Mouse (Mus musculus): Measurements from ENCODE around the gene Ankrd13b.
A peak's percentile ranks its signal among the peaks of the same experiment; 100 is the strongest.
"Not testable (repeated sequence)": the region's sequence is repeated elsewhere in the genome, so short reads cannot be mapped to it uniquely, and the experiment has no call there.

Ankrd13b gene

DNA sequence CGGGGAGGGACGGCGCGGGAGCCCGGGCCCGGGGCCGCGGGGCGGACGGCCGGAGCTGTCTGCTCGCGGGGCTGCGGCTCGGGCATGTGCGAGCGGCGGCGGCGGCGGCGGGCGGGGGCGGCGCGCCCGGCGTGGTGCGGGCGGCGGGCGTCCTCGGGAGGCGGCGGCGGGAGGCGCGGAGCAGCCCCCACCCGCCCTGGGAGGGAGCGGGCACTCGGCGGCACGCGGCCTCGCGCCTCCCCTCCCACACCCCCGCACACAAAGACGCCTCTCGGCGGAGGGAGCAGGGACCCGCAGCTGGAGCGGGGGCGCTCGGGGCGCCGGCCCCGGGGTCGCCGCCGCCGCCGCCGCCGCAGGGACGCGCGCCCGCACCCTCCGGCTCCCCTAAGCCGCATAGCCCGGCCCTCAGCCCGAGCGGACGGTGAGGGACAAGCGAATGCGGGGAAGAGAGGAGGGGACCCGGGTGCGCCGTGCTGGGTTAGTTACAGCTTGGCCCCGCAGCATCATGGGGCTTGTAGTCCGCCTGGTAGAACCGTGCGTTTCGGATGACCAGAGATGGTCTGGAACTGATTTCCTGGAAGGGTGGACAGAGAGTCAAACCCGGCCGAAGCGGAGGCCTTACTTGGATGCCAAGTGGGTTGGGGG is at the start of gene Ankrd13b:
Ankrd13b (minus strand) TSS at position 88 of the 645 bp plus-strand sequence.
- DNase-seq: peak; percentile 42 to 49

DNA sequence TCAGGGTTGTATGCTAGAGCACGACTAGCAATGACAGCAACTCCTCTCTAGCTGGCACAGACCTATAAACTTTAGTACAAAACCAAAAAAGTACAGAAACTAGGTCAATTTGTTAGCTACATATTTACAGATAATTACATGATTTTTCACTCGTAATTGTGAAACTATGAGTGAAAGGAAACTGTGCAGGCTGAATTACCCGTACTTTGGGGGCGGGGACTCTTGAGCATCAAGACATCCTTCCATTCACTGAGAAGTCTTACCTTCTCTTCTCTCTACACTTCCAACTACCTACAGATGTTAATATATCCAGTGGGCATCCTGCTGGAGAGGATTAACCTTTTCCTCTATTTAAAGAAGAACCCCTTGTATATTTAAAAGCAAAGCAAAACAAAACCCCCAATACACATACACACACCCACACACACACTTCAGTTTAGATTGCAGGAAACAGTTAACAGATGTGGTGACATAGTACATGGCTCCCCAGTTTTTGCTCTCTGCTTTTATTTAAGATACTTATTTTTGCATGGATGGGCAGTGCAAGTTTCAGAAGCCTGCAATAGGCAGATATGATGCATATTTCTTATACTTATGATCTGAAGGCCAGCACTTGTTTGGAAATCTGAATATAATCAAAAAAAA is 42.8 kb upstream of the Ankrd13b start:
- DNase-seq: no peak

DNA sequence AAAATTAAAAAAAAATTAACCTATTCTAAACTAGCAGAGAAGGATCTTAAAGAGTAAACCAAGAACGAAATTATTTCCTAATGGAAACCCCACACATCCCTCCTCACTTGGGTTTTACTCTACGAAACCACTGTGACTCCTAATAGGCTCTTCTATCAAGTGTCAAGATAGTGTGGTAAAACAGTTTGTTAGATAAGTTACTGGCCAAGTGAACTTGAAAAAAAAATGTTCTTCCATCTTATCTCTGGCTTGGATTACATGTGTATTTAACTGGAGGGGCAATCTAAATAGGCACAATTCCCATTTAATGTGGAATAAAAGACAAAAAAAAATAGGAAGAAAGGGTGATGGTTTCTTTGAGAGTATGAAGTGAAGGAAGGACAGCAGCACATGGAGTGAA is 41.4 kb upstream of the Ankrd13b start:
- no peak for DNase-seq

DNA sequence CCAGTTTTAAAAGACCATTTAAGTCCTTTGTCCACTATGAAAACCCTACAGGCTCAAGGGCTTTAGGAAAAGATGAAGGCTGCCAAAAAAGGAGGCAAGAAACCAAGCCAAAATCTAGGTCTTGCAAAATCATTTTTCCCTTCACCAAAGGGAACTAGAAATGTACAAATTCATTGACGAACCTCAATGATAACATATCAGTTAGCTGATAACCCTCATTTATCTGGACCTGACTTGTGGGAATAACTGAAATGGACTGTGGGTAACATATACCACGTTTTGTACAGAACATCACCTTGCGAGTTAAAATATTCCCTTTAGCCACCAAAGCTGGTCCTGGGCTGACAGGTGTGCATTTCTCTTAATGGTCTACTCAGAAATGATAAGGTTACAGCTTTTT is 40.2 kb upstream of the Ankrd13b start:
- DNase-seq: no peak

DNA sequence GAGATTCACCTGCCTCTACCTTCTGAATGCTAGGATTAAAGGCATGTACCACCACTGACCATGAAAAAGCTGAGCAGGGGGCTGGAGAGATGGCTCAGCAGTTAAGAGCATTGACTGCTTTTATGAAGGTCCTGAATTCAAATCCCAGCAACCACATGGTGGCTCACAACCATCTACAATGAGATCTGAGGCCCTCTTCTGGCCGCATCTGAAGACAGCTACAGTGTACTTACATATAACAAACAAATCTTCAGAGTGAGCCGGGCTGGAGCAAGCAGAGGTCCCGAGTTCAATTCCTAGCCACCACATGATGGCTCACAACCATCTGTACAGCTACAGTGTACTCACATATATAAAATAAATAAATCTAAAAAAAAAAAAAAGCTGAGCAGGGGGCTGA is 38.9 kb upstream of the Ankrd13b start:
- not testable (repeated sequence) for DNase-seq

DNA sequence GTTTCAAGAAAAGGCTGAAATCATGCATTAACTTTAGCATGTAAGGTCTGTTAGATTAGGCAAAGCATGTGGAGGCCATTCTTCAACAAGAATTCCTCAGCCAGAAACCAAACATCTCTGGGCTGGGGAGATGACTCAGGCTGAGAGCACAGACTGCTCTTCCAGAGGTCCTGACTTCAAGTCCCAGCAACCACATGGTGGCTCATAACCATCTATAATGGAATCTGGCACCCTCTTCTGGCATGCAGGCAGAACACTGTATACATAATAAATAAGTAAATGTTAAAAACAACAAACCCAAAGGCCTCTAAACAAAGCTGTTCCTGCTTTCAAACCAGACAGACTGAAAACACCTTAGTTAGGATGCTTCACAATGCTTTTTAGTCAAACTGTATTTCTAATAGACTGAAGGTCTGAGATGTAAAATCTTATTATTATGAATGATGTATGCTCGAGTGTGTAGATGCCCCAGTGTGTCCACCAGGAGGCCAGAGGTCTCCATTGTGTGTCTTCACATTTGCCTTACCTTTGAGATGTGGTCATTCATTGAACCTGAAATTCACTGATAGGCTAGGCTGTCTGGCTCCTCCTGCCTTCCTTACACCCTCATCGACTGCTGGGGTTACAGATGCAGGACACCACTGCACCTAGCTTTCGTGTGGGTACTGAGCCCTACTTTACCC is 36.5 kb upstream of the Ankrd13b start:
- no peak for DNase-seq

DNA sequence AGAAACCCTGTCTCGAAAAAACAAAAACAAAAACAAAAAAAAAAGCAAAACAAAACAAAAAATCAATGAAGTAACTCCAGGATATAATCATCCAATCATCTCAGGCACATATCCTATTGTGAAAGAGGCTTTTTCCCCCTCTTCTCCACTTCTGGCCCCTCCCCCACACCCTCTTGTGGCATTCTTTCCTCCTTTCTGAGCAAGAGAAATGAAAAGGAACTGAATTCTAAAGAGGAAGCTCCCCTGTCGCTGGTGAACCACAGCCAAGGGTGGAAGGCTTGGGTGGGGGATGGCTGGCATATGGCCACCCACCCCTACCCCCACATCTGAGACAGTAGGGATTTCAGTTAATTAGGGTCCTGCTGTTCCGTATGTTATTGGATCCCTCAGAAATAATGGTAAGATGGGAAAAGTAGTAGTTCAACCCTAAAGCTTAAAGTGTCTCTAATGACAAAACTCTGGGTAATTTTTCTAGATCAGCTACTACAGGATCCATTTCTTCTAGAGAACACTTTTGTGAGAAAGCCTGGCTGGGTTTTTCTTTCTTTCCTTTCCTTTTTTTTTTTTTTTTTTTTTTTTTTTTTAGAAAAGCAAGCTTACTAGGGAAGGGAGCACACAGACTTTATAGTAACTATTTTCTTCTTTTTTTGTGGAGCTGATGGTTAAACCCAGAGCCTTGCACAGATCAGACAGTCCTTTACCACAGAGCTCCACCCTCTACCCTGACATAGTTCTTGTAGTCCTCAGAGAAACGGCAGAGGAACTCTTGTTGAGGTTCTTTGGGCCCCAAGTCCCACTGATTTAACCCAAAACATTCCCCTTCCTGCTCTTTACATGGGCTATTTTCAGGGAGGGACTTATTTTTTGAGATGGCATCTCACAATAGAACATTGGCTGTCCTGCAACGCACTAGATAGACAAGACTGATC is 31.4 kb upstream of the Ankrd13b start:
- peak; percentile 44 to 63 for DNase-seq

DNA sequence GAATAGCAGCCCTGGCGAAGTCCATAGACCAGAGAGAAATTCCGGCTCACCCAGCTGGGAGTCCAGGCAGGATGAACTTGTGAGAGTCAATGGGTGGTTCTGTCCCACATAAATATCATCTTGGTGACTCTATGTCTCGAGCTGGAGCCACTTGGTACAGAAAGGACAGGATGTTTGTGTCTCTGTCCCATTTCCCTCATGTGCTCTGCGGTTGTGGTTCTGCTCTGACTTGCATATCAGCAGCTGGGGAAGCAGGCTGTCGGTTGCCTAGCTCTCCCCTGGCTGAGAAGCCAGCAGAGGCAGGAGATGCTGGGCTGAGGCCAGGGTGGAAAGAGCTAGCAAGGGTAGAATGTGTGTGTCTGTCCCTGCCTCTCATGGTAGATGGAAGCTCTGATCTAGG is 29.6 kb upstream of the Ankrd13b start, which contains the start of gene Gm10392:
Gm10392 (minus strand) TSS at position 156 of the 400 bp plus-strand sequence.
- DNase-seq: peak; percentile 76 to 84

DNA sequence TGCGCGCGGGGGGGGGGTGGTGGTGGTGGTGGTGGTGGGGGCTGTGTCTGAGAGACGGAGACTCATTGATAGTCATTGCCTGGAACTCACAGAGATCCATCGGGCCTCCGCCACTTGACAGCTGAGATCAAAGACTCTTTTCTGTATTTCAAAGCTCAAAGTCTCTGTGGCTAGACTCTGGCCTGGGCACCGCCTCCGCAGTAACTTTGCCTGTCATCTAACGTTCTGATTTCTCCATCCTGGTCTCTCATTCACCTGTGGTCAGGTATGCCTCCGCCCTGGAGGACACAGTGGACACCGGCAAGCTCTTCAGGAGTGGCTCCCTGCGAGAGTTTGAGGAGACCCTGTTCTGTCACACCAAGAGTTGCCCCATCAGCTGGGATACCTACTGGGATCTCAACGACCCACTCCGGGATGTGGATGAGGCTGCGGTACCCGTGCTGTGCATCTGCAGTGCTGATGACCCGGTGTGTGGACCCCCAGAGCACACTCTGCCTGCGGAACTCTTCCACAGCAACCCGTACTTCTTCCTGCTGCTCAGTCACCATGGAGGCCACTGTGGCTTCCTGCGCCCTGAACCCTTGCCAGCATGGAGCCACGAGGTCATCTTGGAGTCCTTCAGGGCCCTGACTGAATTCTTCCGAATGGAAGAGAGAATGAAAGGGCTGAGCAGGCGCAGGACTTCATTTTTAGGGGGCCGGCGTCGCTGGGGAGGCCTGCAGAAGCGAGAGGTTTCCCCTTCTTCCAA is 28.7 kb upstream of the Ankrd13b start:
- DNase-seq: peak in 1 of 2 experiments; percentile 53

DNA sequence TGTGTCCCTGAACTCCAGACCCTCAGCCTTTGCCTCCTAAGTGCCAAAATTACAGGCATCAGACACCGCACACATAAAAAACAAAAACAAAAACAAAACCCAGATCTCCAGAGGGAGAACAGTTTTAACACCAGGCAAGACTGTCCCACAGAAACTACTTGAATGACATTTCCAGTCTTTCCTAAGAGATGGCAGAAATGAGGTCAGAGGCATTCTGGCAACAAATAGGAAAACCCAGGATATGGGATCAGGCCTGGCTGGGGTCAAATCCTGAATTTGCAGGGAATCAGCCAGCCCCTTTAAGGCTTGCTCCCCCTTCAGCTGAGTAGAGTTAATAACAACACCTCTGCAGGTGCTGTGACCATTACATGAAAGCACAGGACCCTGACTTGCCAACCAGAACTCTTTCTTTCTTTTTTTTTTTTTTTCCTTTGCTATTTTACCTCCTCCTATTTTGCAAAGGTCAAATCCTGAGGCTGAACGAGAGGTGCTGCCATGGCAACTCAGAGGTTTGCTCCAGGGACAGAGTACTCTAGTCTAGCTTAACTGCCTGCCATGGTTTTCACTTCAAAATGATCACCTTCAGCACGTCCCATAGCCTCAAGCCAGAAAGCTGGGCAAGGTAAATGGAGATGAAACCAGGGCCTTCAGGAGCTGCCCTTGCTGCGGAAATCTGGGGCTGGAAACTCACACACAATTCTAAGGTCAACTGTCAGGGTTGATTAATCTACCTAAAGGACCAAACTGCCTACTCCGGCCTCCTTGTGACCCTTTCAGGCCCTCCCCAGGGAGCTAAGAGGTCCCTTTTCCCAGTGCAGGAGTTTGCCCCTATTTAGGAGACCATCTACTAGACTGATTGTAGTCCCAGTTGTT is 27.3 kb upstream of the Ankrd13b start:
- no peak for DNase-seq

DNA sequence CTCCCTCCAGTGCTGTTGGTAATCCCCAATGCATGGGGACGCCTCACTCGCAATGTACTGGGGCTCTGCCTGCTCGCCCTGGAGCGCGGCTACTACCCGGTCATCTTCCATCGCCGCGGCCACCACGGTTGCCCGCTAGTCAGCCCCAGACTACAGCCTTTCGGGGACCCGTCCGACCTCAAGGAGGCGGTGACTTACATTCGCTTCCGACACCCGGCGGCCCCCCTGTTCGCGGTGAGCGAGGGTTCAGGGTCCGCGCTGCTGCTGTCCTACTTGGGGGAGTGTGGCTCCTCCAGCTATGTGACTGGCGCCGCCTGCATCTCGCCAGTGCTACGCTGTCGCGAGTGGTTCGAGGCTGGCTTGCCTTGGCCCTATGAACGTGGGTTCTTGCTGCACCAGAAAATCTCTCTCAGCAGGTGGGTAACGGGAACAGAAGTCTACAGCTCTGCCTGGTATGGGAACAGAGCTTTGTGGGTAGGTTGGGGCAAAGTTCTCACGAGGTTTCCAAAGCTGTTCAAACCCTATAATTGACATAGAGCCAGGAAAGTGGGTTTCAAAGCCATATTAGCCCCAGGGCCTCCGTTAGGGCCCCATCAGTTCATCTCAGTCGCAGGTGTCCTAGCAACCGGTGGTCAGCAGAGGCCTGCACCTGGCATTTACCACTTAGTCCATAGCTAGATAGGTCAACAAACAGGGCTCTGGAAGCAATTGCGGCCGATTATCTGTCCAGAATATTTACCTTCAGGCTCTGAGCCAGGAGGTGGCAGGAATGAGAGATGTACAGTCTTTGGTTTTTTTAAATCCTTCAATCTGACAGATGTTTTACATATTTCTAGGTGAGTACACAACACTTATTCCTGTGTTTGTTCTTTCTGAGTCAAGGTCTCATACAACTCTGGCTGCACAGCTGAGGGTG is 26.4 kb upstream of the Ankrd13b start, which contains the start of gene Trp53i13:
Trp53i13 (minus strand) TSS at position 344 of the 916 bp plus-strand sequence.
- DNase-seq: peak; percentile 44 to 52

DNA sequence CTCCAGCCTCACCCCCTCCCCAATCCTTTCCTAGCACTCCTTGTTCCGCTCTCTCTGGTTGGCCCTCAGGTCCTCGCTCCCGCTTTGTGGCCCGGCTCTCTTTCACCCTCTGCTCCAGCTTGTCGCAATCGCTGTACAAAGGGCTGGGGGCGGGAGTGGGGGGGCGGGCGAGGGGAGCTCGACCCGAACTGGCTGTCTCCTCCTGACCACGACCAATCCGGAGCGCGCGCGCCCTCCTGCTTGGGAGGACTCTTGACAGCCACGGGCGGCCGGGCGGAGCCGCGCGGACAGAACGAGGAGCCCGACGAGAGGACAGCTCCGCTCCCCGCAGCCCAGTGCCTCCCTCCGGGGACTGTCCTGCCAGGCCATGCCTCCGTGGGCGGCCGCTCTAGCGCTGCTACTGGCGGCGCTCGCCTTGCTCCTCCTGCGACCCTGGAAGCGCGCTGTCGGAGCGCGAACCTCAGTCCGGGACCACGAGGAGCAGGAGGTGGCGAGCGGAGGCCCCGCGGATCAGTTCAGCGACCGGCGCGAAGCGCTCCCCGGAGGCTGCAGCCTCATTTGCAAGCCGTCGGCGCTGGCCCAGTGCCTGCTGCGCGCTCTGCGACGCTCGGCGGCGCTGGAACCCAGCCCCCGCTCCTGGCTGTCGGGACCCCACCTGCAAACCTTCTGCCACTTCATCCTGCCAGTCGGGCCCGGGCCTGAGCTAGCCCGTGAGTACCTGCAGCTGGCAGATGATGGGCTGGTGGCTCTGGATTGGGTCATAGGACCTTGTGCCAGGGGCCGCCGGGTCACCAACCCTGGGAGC is 25.6 kb upstream of the Ankrd13b start, which contains the start of gene Abhd15:
Abhd15 (plus strand) TSS at position 290 of the 805 bp plus-strand sequence.
- DNase-seq: peak; percentile 65

DNA sequence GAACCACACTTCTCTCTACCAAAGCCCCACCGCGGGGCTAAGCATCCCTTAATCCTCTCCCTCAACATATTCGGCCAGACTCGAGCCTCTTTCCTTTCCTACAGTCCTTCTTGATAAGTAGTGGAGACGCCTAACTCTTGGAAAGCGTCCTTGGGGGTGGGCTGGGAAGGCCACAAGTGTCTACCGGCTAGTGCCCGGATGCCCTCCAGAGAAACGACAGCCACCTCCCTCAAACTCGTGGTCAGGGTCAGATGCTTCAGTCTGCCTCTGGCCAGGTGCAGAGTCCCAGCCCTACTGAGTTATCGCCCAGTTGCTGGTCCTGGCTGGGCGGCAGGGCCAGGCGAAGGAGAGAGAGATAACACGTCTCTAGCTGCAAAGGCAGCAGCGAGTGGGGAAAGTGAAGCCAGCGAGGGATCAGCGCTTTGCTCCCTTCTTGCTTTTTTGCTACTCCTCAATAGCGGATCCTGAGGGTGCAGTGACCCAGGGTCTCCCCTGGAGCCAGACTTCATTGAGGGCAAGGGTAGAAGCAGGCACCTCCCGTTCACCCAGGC is 24.9 kb upstream of the Ankrd13b start:
- peak in 1 of 2 experiments; percentile 21 for DNase-seq

DNA sequence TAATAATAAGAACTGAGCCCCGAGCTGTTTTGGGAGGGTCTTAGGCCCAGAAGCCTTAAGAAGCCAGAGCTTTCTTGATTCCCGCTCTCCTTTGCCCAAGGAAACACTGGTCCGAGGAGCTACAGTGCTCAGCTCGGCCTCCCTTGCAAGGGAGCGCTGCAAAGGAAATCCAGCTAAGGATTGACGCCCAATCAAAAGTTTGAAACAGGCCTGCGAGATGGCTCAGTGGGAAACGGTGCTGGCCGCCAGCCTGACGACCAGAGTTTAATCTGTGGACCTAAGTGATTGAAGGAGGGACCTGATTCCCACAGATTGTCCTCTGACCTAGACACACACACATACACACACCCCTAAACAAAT is 24.3 kb upstream of the Ankrd13b start:
- DNase-seq: no peak

DNA sequence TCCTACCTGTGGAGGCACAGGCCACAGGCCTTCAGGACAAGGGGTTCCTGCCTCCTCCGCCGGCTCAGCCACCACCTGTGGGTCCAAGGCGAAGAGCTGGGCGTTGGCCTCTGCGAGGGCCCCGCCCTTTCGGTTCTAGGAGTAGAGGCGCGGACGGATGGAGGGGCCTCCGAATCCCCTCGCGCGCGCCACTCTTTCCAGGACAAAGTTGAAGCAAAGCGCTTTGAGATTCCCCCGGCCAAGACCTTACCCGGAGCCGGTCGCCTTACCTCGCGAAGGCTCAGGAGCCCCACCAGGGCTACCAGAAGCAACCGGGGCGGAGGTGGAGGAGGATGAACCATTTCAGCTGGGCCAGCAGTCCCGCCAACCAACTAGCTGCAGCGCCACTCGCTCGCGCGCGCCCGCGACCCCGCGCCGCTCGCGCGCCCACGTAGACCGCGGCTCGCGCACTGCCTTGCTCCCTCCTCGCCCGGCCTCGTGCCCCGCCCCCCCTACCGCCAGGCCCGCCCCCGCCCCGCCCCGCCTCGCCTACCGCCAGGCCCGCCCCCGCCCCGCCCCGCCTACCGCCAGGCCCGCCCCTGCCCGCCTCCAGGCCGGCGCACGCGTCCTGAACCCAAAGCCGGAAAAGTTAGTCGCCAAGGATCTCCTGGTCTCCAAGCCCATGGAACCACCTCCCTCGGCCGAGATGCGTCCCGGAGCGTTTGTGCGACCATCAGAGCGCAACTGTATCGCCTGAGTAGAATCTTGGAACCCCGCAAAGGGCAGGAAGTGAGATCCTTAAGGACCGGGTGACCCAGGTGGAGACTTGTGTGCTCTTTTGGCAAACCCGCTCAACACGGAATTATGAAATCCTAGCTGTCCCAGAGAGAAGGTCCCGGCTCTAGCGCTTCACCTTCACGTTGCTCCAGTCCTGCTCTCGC is 23.7 kb upstream of the Ankrd13b start:
- peak; percentile 76 for DNase-seq

DNA sequence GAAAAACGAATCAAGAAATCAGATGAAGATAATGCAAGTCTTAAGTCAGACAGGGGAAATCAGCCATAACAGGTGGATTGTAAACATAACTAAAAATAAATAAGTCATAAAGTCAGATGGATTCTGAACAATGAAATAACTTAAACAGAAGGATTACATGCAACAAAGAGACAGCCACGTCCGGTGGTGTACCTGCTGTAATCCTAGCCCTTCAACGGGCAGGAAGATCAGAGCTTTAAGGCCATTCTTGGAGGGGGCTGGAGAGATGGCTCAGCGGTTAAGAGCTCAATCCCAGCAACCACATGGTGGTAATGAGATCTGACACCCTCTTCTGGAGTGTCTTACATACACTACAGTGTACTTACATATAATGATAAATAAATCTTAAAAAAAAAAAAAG is 21.9 kb upstream of the Ankrd13b start:
- DNase-seq: no peak
